Mouse (Mus musculus): ENCODE results near the gene Prl2c1. TPM values are rescaled to one million over a fixed set of nuclear protein-coding genes. Genes with fewer than 3 reads are reported as not detected.
"Not testable (repeated sequence)": the region's sequence is repeated elsewhere in the genome, so short reads cannot be mapped to it uniquely, and the experiment has no call there.

The Prl2c1 gene
- total RNA-seq (2021) = not detected in 2 replicates
- long read RNA-seq = 0 reads

GRCm38 (mm10) chr13:27849042-27849441 is at the start of gene Prl2c1:
TSS of gene Prl2c1 (plus strand) at chr13:27849342.
- DNase-seq = no peak

GRCm38 (mm10) chr13:27801354-27801753 is 47.8 kb upstream of the Prl2c1 start, which contains the start of gene Prl2a1:
TSS of gene Prl2a1 (plus strand) at chr13:27801654.
- DNase-seq = no peak

- DNase-seq = no peak
These were observed 46.4 kb upstream of the Prl2c1 start for GRCm38 (mm10) chr13:27802765-27803164.

- not testable (repeated sequence) for DNase-seq
These were observed 55.1 kb downstream of the Prl2c1 start for GRCm38 (mm10) chr13:27904236-27904635.

Other genes with a start within 250 kb of the Prl2c1 start
- gene Prl7b1, start 238.8 kb upstream of the Prl2c1 start, total RNA-seq (2021) = not detected in 2 replicates
- not detected in 2 replicates for gene Prl7a1, start 206.8 kb upstream of the Prl2c1 start, total RNA-seq (2021)
- not detected in 2 replicates for gene Prl7a2, start 181.3 kb upstream of the Prl2c1 start, total RNA-seq (2021)
- not detected in 2 replicates for gene Prl7d1, start 132.6 kb upstream of the Prl2c1 start, total RNA-seq (2021)
- gene Prl7c1, start 68.5 kb upstream of the Prl2c1 start, total RNA-seq (2021) = not detected in 2 replicates
- not detected in 2 replicates for gene Prl2a1, start 47.7 kb upstream of the Prl2c1 start, total RNA-seq (2021)
- gene Prl4a1, start 166.9 kb downstream of the Prl2c1 start, total RNA-seq (2021) = not detected in 2 replicates